Mouse (Mus musculus): ENCODE measurements around the gene Irx1.

Irx1 gene

DNA sequence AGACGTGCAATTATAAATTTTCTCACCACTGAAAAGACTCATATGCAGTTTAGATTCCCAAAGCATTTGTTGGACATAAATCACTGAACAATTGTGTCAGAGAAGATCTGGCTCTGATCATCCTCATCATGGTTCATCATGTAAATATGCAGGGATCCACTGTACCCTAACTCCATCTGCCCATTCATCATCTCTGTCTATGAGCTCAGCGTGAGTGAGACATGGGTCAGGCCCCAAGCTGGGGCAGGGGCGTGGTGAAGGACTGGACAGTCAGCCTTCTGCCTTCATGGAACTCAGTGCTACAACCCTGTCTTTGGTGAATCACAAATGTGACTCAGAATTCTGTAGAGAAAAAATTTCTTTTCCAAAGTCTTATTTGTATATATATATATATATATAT is 53.2 kb downstream of the Irx1 start:
- no peak for ATAC-seq (ENCODE audit: low TSS enrichment)
